Mouse (Mus musculus) intestine, embryonic 16.5 days (tissue): ENCODE measurements around the gene Slc6a20a. TPM values are rescaled to one million over a fixed set of nuclear protein-coding genes. Genes with fewer than 3 reads are reported as not detected.

Experiments used
- ATAC-seq: fragments of 200-750 bp; cut with Nextera tagmentation; 2 replicates; pipeline ENCODE4 v1.8.0; 2017; ENCODE audit warnings: moderate TSS enrichment, moderate library complexity
- H3K27ac ChIP-seq: fragments of 300-500 bp; sonication (generic); 2 replicates; pipeline ENCODE4 v1.5.1; 2014; ENCODE audit warnings: mild to moderate bottlenecking, low read length
- H3K27me3 ChIP-seq: fragments of 300-500 bp; sonication (generic); replicated peaks from 2 replicates; pipeline ENCODE4 v1.6.1; 2014; ENCODE audit warnings: low read length, control low read depth, mixed read lengths; ENCODE audit not compliant: control insufficient read depth, insufficient read depth
- H3K36me3 ChIP-seq: fragments of 300-500 bp; sonication (generic); 2 replicates; pipeline ENCODE4 v1.6.1; 2014; ENCODE audit warnings: low read length, control low read depth; ENCODE audit not compliant: control insufficient read depth, insufficient read depth
- H3K4me1 ChIP-seq: fragments of 300-500 bp; sonication (generic); 2 replicates; pipeline ENCODE4 v1.6.1; 2014; ENCODE audit warnings: low read length, control low read depth, mixed read lengths; ENCODE audit not compliant: control insufficient read depth, insufficient read depth
- H3K4me2 ChIP-seq: fragments of 300-500 bp; sonication (generic); 2 replicates; pipeline ENCODE4 v1.6.1; 2014; ENCODE audit warnings: low read depth, low read length, control low read depth
- H3K4me3 ChIP-seq: fragments of 300-500 bp; sonication (generic); 2 replicates; pipeline ENCODE4 v1.5.1; 2014; ENCODE audit warnings: mild to moderate bottlenecking, low read length
- H3K9ac ChIP-seq: fragments of 300-500 bp; sonication (generic); 2 replicates; pipeline ENCODE4 v1.6.1; 2014; ENCODE audit warnings: low read depth, low read length
- H3K9me3 ChIP-seq: fragments of 300-500 bp; sonication (generic); 2 replicates; pipeline ENCODE4 v1.6.1; 2016; ENCODE audit warnings: low read length, control low read depth; ENCODE audit not compliant: control insufficient read depth
- whole genome bisulfite sequencing: fragments of 180-500 bp; shearing (Covaris S2); extraction: QIAGEN DNeasy Blood & Tissue Kit; methylation state at CpG from one replicate; pipeline ENCODE4 v1.1.7; 2014; 5-methylcytosine and 5-hydroxymethylcytosine counted together
- polyA plus RNA-seq: library from polyadenylated mRNA; unstranded; fragments of >200 nt; fragmentation: Nextera tagmentation; extraction: Ambion mirVana; gene quantifications from 2 replicates; pipeline ENCODE4 v1.2.1, GENCODE M21; 2015

Slc6a20a gene
- 32.5 and 39.9 TPM in 2 replicates for polyA plus RNA-seq

DNA sequence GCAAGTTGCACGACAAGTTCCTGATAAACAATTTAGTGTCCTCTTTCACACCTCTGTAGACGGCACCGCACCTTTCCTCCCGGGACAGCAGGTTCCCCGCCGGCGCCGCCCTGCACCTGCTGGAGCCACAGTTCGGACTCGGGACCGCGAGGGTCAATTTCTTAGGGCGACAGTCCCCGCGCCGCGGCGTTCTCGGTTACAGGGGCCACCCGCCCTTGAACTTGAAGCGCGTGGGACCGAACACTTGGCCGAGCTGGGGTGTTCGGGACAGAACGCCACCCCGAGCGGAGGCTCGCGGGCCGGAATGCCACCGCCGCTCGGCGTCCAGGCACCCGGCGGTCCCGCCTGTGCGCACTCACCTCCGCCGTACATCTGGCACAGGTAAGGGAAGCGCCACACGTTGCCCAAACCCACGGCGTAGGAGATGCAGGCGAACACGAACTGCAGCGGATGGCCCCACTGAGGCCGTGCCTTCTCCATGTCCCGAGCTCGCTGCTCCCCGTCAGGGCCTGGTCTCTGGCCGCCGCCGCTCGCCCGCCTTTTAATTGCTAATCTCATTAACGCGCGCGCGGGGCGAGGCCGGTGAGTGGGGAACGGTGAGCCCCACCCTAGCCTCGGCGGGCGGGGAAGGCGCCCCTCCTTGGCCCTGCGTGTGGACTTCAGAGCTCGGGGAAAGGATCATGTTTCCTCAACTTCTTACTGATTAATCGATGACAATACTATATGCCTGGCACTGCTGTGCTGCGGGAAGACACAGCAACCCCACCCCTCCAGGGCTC is at the start of gene Slc6a20a, which contains the start of gene Ccr9:
Gene Slc6a20a, minus strand, starts transcription at position 559 of the 779 bp plus-strand sequence.
Gene Ccr9, plus strand, starts transcription at position 113 of the 779 bp plus-strand sequence.
- peak within 1 kb of the TSS; percentile 80 for H3K4me2 ChIP-seq
- under 1% methylated on average over 73 of the region's 73 CpGs for WGBS
- H3K4me3 ChIP-seq = peak within 1 kb of the TSS; percentile 61
- H3K9ac ChIP-seq = peak within 1 kb of the TSS; percentile 76
- H3K36me3 ChIP-seq = no peaks in the 10 kb centered on the region
- peaks cover 7% of the 10 kb centered on the region; the same call in 1 of the 2 replicates for H3K27me3 ChIP-seq
- H3K4me1 ChIP-seq = peaks cover 3% of the 10 kb centered on the region
- ATAC-seq = peak; percentile 95
- H3K27ac ChIP-seq = peak within 1 kb of the TSS; percentile 80
- H3K9me3 ChIP-seq = no peaks in the 10 kb centered on the region

DNA sequence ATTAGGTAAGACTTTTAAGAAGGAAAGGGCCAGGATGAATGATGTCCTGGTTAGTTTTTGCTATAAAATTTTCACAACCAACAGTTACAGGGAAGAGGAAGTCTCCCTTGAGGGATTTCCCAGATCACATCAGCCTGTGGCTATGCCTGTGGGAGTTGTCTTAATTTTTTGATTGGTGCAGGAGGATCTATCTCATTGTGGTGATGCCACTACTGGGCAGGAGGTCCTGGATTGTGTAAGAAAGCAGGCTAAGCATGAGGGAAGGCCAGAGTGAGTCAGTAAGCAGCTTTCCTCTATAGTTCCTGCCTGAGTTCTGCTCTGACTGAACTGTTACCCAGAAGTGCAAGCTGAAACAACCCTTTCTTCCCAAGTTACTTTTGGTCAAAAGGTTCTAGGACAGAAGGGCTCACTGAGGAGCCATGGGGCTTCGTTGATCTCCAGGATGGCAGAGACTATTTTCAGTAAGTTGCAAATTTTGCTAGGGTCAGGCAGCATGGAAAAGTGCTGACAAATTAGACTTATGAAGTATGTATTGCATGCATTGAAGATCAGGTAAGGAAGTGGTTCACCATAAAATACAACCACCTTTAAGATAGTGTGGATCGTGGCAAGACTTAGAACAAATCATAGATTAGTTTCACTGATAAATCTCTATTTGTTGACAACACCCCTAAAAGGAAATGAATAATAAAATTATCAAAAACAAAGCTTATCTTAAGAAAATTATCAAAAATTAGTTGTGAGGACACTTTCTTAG is 44.2 kb upstream of the Slc6a20a start:
- no peaks in the 10 kb centered on the region for H3K9me3 ChIP-seq
- no peak for ATAC-seq
- no peaks in the 10 kb centered on the region; the same call in 1 of the 2 replicates for H3K27me3 ChIP-seq
- 68% methylated on average over 2 of the region's 2 CpGs for WGBS
- no peaks in the 10 kb centered on the region for H3K36me3 ChIP-seq
- H3K4me1 ChIP-seq = no peaks in the 10 kb centered on the region
- no peak overlapping the region for H3K4me2 ChIP-seq
- no peak overlapping the region for H3K4me3 ChIP-seq
- H3K27ac ChIP-seq = no peak overlapping the region
- no peak overlapping the region for H3K9ac ChIP-seq

DNA sequence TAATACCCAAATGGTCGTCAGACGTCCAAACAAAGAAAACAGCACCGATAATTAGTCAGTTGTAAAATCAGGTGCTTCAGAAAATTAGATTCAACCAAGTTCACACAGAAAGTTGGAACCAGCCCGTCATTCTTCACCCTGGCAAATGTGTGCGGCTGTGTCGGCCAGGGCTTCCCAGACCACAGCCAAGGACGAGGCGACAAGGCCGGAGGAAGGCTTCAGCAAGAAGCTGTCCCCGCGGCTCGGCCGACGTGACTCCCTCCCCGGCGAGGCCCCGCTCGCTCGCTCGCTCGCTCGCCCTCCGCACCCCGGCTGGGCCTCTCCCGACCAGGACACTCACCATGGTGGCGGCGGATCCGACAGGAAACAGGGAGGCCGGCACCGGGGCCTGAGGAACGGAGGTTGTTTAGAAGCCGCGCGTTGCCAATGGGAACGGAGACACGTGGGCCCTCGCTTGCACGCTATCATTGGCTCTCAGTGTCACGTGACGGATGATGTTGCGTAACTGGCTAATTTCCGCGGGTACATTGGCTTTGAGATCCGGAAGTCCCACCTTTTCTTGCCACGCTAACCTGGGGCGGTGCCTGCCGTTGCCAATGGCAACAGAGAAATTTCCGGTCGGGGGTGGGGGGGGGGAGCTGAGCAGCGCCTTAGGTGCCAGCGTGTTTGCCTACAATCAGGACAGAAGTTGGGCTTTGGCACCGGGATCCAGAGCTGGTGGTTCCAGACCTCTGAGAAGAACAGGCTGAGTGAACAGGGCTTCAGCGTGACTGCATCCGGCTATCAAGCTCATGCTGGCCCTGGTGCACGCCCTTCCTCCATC is 38.7 kb upstream of the Slc6a20a start, which contains the start of gene Lztfl1:
Gene Lztfl1, minus strand, starts transcription at position 512 of the 823 bp plus-strand sequence.
- peak within 1 kb of the TSS; percentile 88 for H3K9ac ChIP-seq
- WGBS = under 1% methylated on average over 55 of the region's 55 CpGs
- H3K9me3 ChIP-seq = no peaks in the 10 kb centered on the region

DNA sequence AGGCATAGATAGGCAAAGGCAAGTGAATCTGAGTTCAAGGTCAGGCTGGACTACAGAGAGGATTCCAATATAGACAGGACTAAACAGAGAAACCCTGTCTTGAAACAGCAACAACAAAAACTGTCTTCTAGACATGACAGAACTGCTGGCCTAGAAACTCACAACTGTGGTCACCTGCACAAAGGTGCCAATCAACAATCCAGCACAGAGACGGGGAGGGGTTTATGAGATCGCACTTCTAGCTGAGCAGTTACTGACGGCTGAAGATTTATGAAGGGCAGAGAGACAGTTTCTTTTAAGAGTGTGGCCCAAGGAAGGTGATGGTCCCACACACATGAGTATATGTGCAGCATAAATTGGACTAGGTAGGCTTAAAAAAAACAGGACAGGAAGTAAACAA is 37.6 kb upstream of the Slc6a20a start:
- 31% methylated on average over 3 of the region's 3 CpGs for WGBS
- no peak for ATAC-seq
- Histone ChIP-seq H3K4me1 (0 out of 2 replicates have a peak, but pooled peaks cover 5% of the 10 kb centered on the region), H3K4me3 (no peak overlapping the region), H3K36me3 (0 out of 2 replicates have a peak, but pooled peaks cover 2% of the 10 kb centered on the region), H3K9ac (no peak overlapping the region), H3K27ac (no peak overlapping the region), H3K4me2 (no peak overlapping the region), H3K27me3 (no peaks in the 10 kb centered on the region), H3K9me3 (no peaks in the 10 kb centered on the region)

More for the DNA sequence above, 38.7 kb upstream of the Slc6a20a start, which contains the start of gene Lztfl1:
- ATAC-seq = peak; percentile 100
- H3K27me3 ChIP-seq = no peaks in the 10 kb centered on the region
- no peaks in the 10 kb centered on the region for H3K36me3 ChIP-seq
- H3K4me2 ChIP-seq = peak within 1 kb of the TSS; percentile 67
- 0 out of 2 replicates have a peak, but pooled peaks cover 5% of the 10 kb centered on the region for H3K4me1 ChIP-seq
- H3K4me3 ChIP-seq = peak within 1 kb of the TSS; percentile 88
- H3K27ac ChIP-seq = peak within 1 kb of the TSS; percentile 80

DNA sequence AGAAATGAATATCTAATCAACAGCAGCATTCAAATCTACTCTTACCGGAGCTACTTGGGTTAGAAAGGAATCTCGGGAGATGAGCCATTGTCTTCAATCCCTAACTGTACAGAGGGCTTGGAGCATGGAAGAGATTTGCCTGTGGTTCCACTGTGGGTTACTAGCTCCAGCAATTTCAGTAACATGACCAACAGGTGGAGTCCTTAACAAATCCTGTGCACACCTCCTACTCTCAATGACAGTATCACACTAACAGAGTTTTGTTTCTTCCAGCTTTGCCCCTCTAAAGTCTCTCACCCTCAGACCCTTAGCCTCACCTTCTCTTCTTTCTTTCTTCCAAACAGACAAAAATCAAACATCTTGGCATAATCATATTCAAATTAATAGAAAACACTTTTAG is 34.4 kb upstream of the Slc6a20a start:
- H3K4me1 ChIP-seq = 0 out of 2 replicates have a peak, but pooled peaks cover 5% of the 10 kb centered on the region
- WGBS = 83% methylated on average over 2 of the region's 2 CpGs
- H3K4me2 ChIP-seq = no peak overlapping the region

DNA sequence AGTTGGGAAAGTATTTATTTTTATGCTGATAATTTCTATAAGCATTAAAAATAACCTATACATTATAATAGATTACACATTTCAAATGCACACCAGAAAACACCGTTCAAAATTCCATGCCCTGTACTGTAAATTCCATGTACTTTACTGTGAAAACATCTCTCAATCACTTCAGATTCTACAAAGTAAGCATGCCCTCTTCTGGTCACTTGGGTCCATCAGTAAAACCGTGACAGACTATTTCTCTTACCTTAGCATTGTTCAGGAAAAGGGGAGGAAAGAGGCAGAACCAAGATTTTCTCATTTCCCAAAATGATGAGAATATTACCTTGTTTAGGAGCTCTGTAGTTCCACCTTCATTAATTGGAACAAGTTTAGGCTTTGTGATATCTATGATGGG is 30.5 kb upstream of the Slc6a20a start:
- ATAC-seq = no peak
- no peak overlapping the region for H3K9ac ChIP-seq
- WGBS = 42% methylated on average over 2 of the region's 2 CpGs
- H3K36me3 ChIP-seq = 0 out of 2 replicates have a peak, but pooled peaks cover 2% of the 10 kb centered on the region
- no peaks in the 10 kb centered on the region for H3K27me3 ChIP-seq
- H3K27ac ChIP-seq = no peak overlapping the region
- H3K9me3 ChIP-seq = no peaks in the 10 kb centered on the region
- H3K4me2 ChIP-seq = no peak overlapping the region
- H3K4me3 ChIP-seq = no peak overlapping the region
- no peaks in the 10 kb centered on the region for H3K4me1 ChIP-seq

More for the DNA sequence above, 34.4 kb upstream of the Slc6a20a start:
- H3K27ac ChIP-seq = no peak overlapping the region
- no peaks in the 10 kb centered on the region for H3K27me3 ChIP-seq
- H3K4me3 ChIP-seq = no peak overlapping the region
- H3K9me3 ChIP-seq = no peaks in the 10 kb centered on the region
- H3K36me3 ChIP-seq = 0 out of 2 replicates have a peak, but pooled peaks cover 2% of the 10 kb centered on the region
- no peak overlapping the region for H3K9ac ChIP-seq
- ATAC-seq = no peak

DNA sequence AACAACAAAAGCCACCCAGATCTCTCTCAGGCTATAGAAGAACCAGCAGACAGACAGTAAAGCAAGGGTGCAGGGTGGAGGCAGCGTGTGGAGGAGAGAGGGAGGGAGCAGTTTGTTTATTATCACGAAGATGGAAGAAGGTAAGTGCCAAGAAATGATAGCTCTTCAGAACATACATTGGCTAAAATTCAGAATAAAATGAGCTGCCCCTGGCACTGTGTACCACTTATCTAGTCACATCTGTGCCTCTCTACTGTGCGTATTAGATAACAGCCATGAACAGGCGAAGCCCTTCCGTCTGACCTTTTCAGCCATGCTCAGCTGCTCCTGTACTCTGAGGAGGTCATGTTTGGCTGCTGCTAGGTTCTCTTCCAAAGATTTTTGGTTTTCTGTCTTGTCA is 23.1 kb upstream of the Slc6a20a start:
- ATAC-seq = peak; percentile 66; the same call in 1 of the 2 replicates
- H3K9me3 ChIP-seq = no peaks in the 10 kb centered on the region
- H3K4me1 ChIP-seq = no peaks in the 10 kb centered on the region
- no peak overlapping the region for H3K9ac ChIP-seq
- H3K4me2 ChIP-seq = no peak overlapping the region
- H3K36me3 ChIP-seq = no peaks in the 10 kb centered on the region
- no peaks in the 10 kb centered on the region for H3K27me3 ChIP-seq
- H3K27ac ChIP-seq = no peak overlapping the region
- 91% methylated on average over 5 of the region's 5 CpGs for WGBS
- no peak overlapping the region for H3K4me3 ChIP-seq

DNA sequence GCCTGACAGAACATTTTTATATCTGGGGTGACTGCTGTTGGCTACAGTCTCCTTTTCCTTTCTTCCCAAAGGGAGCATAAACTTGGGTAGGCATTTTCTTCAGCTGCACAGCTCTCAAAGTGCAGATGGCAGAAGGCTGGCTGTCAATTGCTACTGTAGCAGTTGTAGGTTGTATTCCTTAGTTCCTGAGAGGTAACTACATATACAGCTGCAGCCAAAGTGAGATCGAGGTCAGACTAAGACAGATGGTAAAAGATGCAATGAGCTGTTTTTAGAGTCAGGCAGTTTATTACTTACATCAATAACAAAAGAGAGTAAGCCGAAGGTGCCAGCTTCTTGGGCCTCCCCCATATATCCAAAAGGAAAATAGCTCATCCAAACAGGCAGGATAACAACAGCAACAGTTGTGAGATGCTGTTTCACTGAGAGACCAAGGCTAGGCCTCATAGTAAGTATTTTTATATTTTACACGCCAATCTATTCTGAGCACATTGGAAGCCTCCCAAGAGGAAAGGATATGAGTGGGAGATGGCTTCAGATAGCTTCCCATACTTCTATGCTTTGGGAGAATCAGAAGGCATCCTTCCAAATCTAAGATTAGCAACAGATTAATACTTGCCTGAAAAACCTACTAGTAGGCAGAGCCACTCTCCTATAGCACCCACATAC is 17.1 kb upstream of the Slc6a20a start:
- no peak overlapping the region for H3K4me3 ChIP-seq
- H3K9ac ChIP-seq = no peak overlapping the region
- H3K4me2 ChIP-seq = no peak overlapping the region
- H3K27me3 ChIP-seq = no peaks in the 10 kb centered on the region
- H3K27ac ChIP-seq = no peak overlapping the region
- no peaks in the 10 kb centered on the region for H3K4me1 ChIP-seq
- 85% methylated on average over 3 of the region's 3 CpGs for WGBS
- no peaks in the 10 kb centered on the region; the same call in 1 of the 2 replicates for H3K36me3 ChIP-seq
- ATAC-seq = no peak
- H3K9me3 ChIP-seq = no peaks in the 10 kb centered on the region
